Mouse (Mus musculus) kidney, adult 9 months (tissue): ENCODE measurements around the gene Arhgap29.

Experiments used
- DNase-seq: peaks from one replicate; pipeline ENCODE4 v3.0.0; 2022

The Arhgap29 gene

GRCm38 (mm10) chr3:122019159-122019558 is 66.8 kb downstream of the Arhgap29 start:
- peak; percentile 55 for DNase-seq

- DNase-seq = no peak
These were observed 68.8 kb downstream of the Arhgap29 start for GRCm38 (mm10) chr3:122021029-122021652.

- DNase-seq = no peak
These were observed 70.0 kb downstream of the Arhgap29 start for GRCm38 (mm10) chr3:122022355-122022754.

GRCm38 (mm10) chr3:122026676-122027075 is 74.3 kb downstream of the Arhgap29 start:
- DNase-seq = peak; percentile 50

GRCm38 (mm10) chr3:122027776-122028175 is 75.4 kb downstream of the Arhgap29 start:
- DNase-seq = no peak

- DNase-seq = peak; percentile 51
These were observed 81.0 kb downstream of the Arhgap29 start for GRCm38 (mm10) chr3:122033248-122033837.

GRCm38 (mm10) chr3:122034240-122034639 is 81.9 kb downstream of the Arhgap29 start:
- peak; percentile 50 for DNase-seq

- DNase-seq = no peak
These were observed 82.8 kb downstream of the Arhgap29 start for GRCm38 (mm10) chr3:122035092-122035491.

- no peak for DNase-seq
These were observed 88.2 kb downstream of the Arhgap29 start for GRCm38 (mm10) chr3:122040522-122040921.

GRCm38 (mm10) chr3:122043102-122043501 is 90.8 kb downstream of the Arhgap29 start:
- no peak for DNase-seq

- no peak for DNase-seq
These were observed 91.6 kb downstream of the Arhgap29 start, which contains the start of gene Abca4 for GRCm38 (mm10) chr3:122043799-122044547. TSS of gene Abca4 (plus strand) at chr3:122044443.

- DNase-seq = peak; percentile 56
These were observed 93.9 kb downstream of the Arhgap29 start for GRCm38 (mm10) chr3:122046187-122046620.

- peak; percentile 73 for DNase-seq
These were observed 95.1 kb downstream of the Arhgap29 start for GRCm38 (mm10) chr3:122047402-122047801.

GRCm38 (mm10) chr3:122047921-122048861 is 95.8 kb downstream of the Arhgap29 start:
- peak; percentile 70 for DNase-seq

- no peak for DNase-seq
These were observed 96.8 kb downstream of the Arhgap29 start for GRCm38 (mm10) chr3:122049158-122049557.

GRCm38 (mm10) chr3:122058439-122059198 is 106.3 kb downstream of the Arhgap29 start:
- DNase-seq = peak; percentile 67

GRCm38 (mm10) chr3:122062586-122062985 is 110.2 kb downstream of the Arhgap29 start:
- no peak for DNase-seq

- DNase-seq = peak; percentile 48
These were observed 112.4 kb downstream of the Arhgap29 start for GRCm38 (mm10) chr3:122064556-122065410.
